Mouse (Mus musculus) liver, embryonic 12.5 days (tissue): Measurements from ENCODE around the gene Smurf1. TPM values are rescaled to one million over a fixed set of nuclear protein-coding genes. Genes with fewer than 3 reads are reported as not detected.

Experiments
- ATAC-seq: fragments of 200-750 bp; cut with Nextera tagmentation; 2 replicates; pipeline ENCODE4 v1.8.0; 2017; ENCODE audit warnings: moderate number of reproducible peaks, mild to moderate bottlenecking, moderate library complexity
- H3K27ac ChIP-seq: fragments of 300-500 bp; sonication (generic); 2 replicates; pipeline ENCODE4 v1.5.1; 2016; ENCODE audit warnings: mild to moderate bottlenecking
- H3K27me3 ChIP-seq: fragments of 300-500 bp; sonication (generic); replicated peaks from 2 replicates; pipeline ENCODE4 v1.6.1; 2016; ENCODE audit warnings: mild to moderate bottlenecking, moderate library complexity
- H3K36me3 ChIP-seq: fragments of 300-500 bp; sonication (generic); 2 replicates; pipeline ENCODE4 v1.6.1; 2016; ENCODE audit warnings: mild to moderate bottlenecking, moderate library complexity
- H3K4me1 ChIP-seq: fragments of 300-500 bp; sonication (generic); 2 replicates; pipeline ENCODE4 v1.6.1; 2016
- H3K4me2 ChIP-seq: fragments of 300-500 bp; sonication (generic); 2 replicates; pipeline ENCODE4 v1.6.1; 2016; ENCODE audit warnings: mild to moderate bottlenecking, moderate library complexity
- H3K4me3 ChIP-seq: fragments of 300-500 bp; sonication (generic); 2 replicates; pipeline ENCODE4 v1.5.1; 2016; ENCODE audit warnings: mild to moderate bottlenecking, moderate library complexity
- H3K9ac ChIP-seq: fragments of 300-500 bp; sonication (generic); 2 replicates; pipeline ENCODE4 v1.6.1; 2016; ENCODE audit warnings: mild to moderate bottlenecking, moderate library complexity
- H3K9me3 ChIP-seq: fragments of 300-500 bp; sonication (generic); replicated peaks from 2 replicates; pipeline ENCODE4 v1.6.1; 2016; ENCODE audit warnings: mild to moderate bottlenecking, moderate library complexity
- WGBS: fragments of 180-500 bp; shearing (Covaris S2); methylation state at CpG from one replicate; pipeline ENCODE4 v1.1.7; 2016; ENCODE audit not compliant: insufficient replicate concordance; 5-methylcytosine and 5-hydroxymethylcytosine counted together
- polyA plus RNA-seq: library from polyadenylated mRNA; unstranded; fragments of >200 nt; fragmentation: Nextera tagmentation; extraction: Ambion mirVana; gene quantifications from 2 replicates; pipeline ENCODE4 v1.2.1, GENCODE M21; 2016

Gene Smurf1
- polyA plus RNA-seq, 1 experiment from 2014 or later, result 4.2 TPM

- H3K9me3 ChIP-seq, result no peaks in the 10 kb centered on the region
- H3K4me3 ChIP-seq, result no peak overlapping the region
- no peak overlapping the region for H3K27ac ChIP-seq
- H3K27me3 ChIP-seq, result no peaks in the 10 kb centered on the region
- 72% methylated on average over 7 of the region's 7 CpGs for WGBS
- H3K4me1 ChIP-seq, result peaks cover 6% of the 10 kb centered on the region
- H3K9ac ChIP-seq, result no peak overlapping the region
- no peak overlapping the region for H3K4me2 ChIP-seq
- no peaks in the 10 kb centered on the region for H3K36me3 ChIP-seq
- ATAC-seq, result no peak
Observed at GRCm38 (mm10) chr5:144912519-144913310, 52.9 kb downstream of the Smurf1 start.

GRCm38 (mm10) chr5:144909521-144909920, 56.1 kb downstream of the Smurf1 start:
- Histone ChIP-seq H3K9me3 (no peaks in the 10 kb centered on the region), H3K4me2 (no peak overlapping the region), H3K27me3 (no peaks in the 10 kb centered on the region), H3K4me1 (peaks cover 3% of the 10 kb centered on the region; the same call in 1 of the 2 replicates), H3K4me3 (no peak overlapping the region), H3K36me3 (no peaks in the 10 kb centered on the region), H3K27ac (no peak overlapping the region), H3K9ac (no peak overlapping the region)
- 65% methylated on average over 4 of the region's 4 CpGs for WGBS
- ATAC-seq, result no peak

- Histone ChIP-seq H3K9me3 (no peaks in the 10 kb centered on the region), H3K36me3 (no peaks in the 10 kb centered on the region), H3K4me2 (no peak overlapping the region), H3K4me3 (no peak overlapping the region), H3K9ac (no peak overlapping the region), H3K27ac (no peak overlapping the region), H3K4me1 (no peaks in the 10 kb centered on the region; the same call in 1 of the 2 replicates), H3K27me3 (no peaks in the 10 kb centered on the region)
- 66% methylated on average over 2 of the region's 2 CpGs for WGBS
- ATAC-seq, result no peak
Observed at GRCm38 (mm10) chr5:144907591-144907990, 58.1 kb downstream of the Smurf1 start.

GRCm38 (mm10) chr5:144904356-144905134, 61.1 kb downstream of the Smurf1 start:
- H3K9ac ChIP-seq, result no peak overlapping the region
- no peaks in the 10 kb centered on the region for H3K9me3 ChIP-seq
- H3K27ac ChIP-seq, result no peak overlapping the region
- H3K4me3 ChIP-seq, result no peak overlapping the region
- H3K4me2 ChIP-seq, result no peak overlapping the region
- H3K36me3 ChIP-seq, result peaks cover 9% of the 10 kb centered on the region; the same call in 1 of the 2 replicates
- no peak for ATAC-seq
- H3K27me3 ChIP-seq, result no peaks in the 10 kb centered on the region
- H3K4me1 ChIP-seq, result no peaks in the 10 kb centered on the region
- WGBS, result 72% methylated on average over 12 of the region's 12 CpGs

GRCm38 (mm10) chr5:144901791-144902190, 63.9 kb downstream of the Smurf1 start:
- Histone ChIP-seq H3K9ac (no peak overlapping the region), H3K9me3 (no peaks in the 10 kb centered on the region), H3K36me3 (peaks cover 16% of the 10 kb centered on the region; the same call in 1 of the 2 replicates), H3K27ac (no peak overlapping the region), H3K4me2 (no peak overlapping the region), H3K4me1 (peaks cover 10% of the 10 kb centered on the region), H3K4me3 (no peak overlapping the region), H3K27me3 (no peaks in the 10 kb centered on the region)
- ATAC-seq, result no peak
- 81% methylated on average over 10 of the region's 10 CpGs for whole genome bisulfite sequencing

GRCm38 (mm10) chr5:144901035-144901434, 64.6 kb downstream of the Smurf1 start:
- 70% methylated on average over 7 of the region's 7 CpGs for WGBS
- Histone ChIP-seq H3K9me3 (no peaks in the 10 kb centered on the region), H3K4me3 (no peak overlapping the region), H3K4me2 (no peak overlapping the region), H3K9ac (no peak overlapping the region), H3K27ac (no peak overlapping the region), H3K36me3 (peaks cover 22% of the 10 kb centered on the region), H3K4me1 (peaks cover 10% of the 10 kb centered on the region), H3K27me3 (no peaks in the 10 kb centered on the region)
- ATAC-seq, result no peak

GRCm38 (mm10) chr5:144898448-144899052, 67.1 kb downstream of the Smurf1 start:
- no peak overlapping the region for H3K27ac ChIP-seq
- no peaks in the 10 kb centered on the region for H3K27me3 ChIP-seq
- no peaks in the 10 kb centered on the region for H3K9me3 ChIP-seq
- WGBS, result 37% methylated on average over 7 of the region's 7 CpGs
- H3K4me1 ChIP-seq, result peaks cover 10% of the 10 kb centered on the region
- H3K36me3 ChIP-seq, result peaks cover 26% of the 10 kb centered on the region
- peak; percentile 30; the same call in 1 of the 2 replicates for ATAC-seq
- H3K4me3 ChIP-seq, result no peak overlapping the region
- no peak overlapping the region for H3K4me2 ChIP-seq
- H3K9ac ChIP-seq, result no peak overlapping the region

- H3K27me3 ChIP-seq, result no peaks in the 10 kb centered on the region
- 65% methylated on average over 7 of the region's 7 CpGs for WGBS
- H3K4me3 ChIP-seq, result no peak overlapping the region
- H3K4me2 ChIP-seq, result no peak overlapping the region
- H3K27ac ChIP-seq, result no peak overlapping the region
- H3K9ac ChIP-seq, result no peak overlapping the region
- H3K4me1 ChIP-seq, result peaks cover 10% of the 10 kb centered on the region
- no peaks in the 10 kb centered on the region for H3K9me3 ChIP-seq
- no peak for ATAC-seq
- H3K36me3 ChIP-seq, result peaks cover 29% of the 10 kb centered on the region
Observed at GRCm38 (mm10) chr5:144897881-144898280, 67.8 kb downstream of the Smurf1 start.

GRCm38 (mm10) chr5:144891276-144891675, 74.4 kb downstream of the Smurf1 start:
- no peak overlapping the region for H3K4me2 ChIP-seq
- H3K27me3 ChIP-seq, result no peaks in the 10 kb centered on the region
- peaks cover 45% of the 10 kb centered on the region for H3K36me3 ChIP-seq
- no peak overlapping the region for H3K9ac ChIP-seq
- H3K9me3 ChIP-seq, result no peaks in the 10 kb centered on the region
- no peaks in the 10 kb centered on the region for H3K4me1 ChIP-seq
- H3K4me3 ChIP-seq, result no peak overlapping the region
- no peak for ATAC-seq
- H3K27ac ChIP-seq, result no peak overlapping the region
- 77% methylated on average over 11 of the region's 11 CpGs for WGBS

- no peak overlapping the region for H3K4me3 ChIP-seq
- H3K4me1 ChIP-seq, result no peaks in the 10 kb centered on the region
- H3K9me3 ChIP-seq, result no peaks in the 10 kb centered on the region
- H3K27ac ChIP-seq, result no peak overlapping the region
- no peak overlapping the region for H3K9ac ChIP-seq
- no peak overlapping the region for H3K4me2 ChIP-seq
- ATAC-seq, result no peak
- no peaks in the 10 kb centered on the region for H3K27me3 ChIP-seq
- H3K36me3 ChIP-seq, result peaks cover 52% of the 10 kb centered on the region
- 68% methylated on average over 9 of the region's 9 CpGs for WGBS
Observed at GRCm38 (mm10) chr5:144885968-144886650, 79.5 kb downstream of the Smurf1 start.

- Histone ChIP-seq H3K36me3 (peaks cover 59% of the 10 kb centered on the region), H3K4me2 (no peak overlapping the region), H3K27me3 (no peaks in the 10 kb centered on the region), H3K4me1 (no peaks in the 10 kb centered on the region), H3K9ac (no peak overlapping the region), H3K27ac (no peak overlapping the region), H3K4me3 (no peak overlapping the region), H3K9me3 (no peaks in the 10 kb centered on the region)
- 63% methylated on average over 13 of the region's 13 CpGs for WGBS
- ATAC-seq, result no peak
Observed at GRCm38 (mm10) chr5:144884629-144885217, 80.9 kb downstream of the Smurf1 start.
